Mouse (Mus musculus): Measurements from ENCODE around the gene Bet1l.

The Bet1l gene

GRCm38 (mm10) chr7:140858746-140859145 is 1.4 kb upstream of the Bet1l start:
- DNase-seq (ENCODE audit: low read depth): no peak

- peak; percentile 90 for DNase-seq (ENCODE audit: low read depth)
These were observed 410 bp downstream of the Bet1l start, which contains the start of gene Ric8a for GRCm38 (mm10) chr7:140856785-140857549. TSS of gene Ric8a (plus strand) at chr7:140856957.

GRCm38 (mm10) chr7:140855860-140856784 is 1.3 kb downstream of the Bet1l start, which contains the start of gene Gm45785:
TSS of gene Gm45785 (minus strand) at chr7:140856331.
- peak; percentile 96 for DNase-seq (ENCODE audit: low read depth)

- no peak for DNase-seq (ENCODE audit: low read depth)
These were observed 2.2 kb downstream of the Bet1l start for GRCm38 (mm10) chr7:140855181-140855580.

GRCm38 (mm10) chr7:140854483-140854882 is 2.9 kb downstream of the Bet1l start:
- no peak for DNase-seq (ENCODE audit: low read depth)

GRCm38 (mm10) chr7:140853386-140853785 is 4.0 kb downstream of the Bet1l start:
- DNase-seq (ENCODE audit: low read depth): no peak

GRCm38 (mm10) chr7:140851916-140852315 is 5.5 kb downstream of the Bet1l start:
- DNase-seq (ENCODE audit: low read depth): no peak

- DNase-seq (ENCODE audit: low read depth): no peak
These were observed 8.8 kb downstream of the Bet1l start for GRCm38 (mm10) chr7:140848591-140848990.

GRCm38 (mm10) chr7:140847755-140848580 is 9.4 kb downstream of the Bet1l start, which contains the start of gene Odf3:
TSS of gene Odf3 (plus strand) at chr7:140847805.
- DNase-seq (ENCODE audit: low read depth): no peak

GRCm38 (mm10) chr7:140846676-140847075 is 10.7 kb downstream of the Bet1l start:
- DNase-seq (ENCODE audit: low read depth): peak; percentile 59

GRCm38 (mm10) chr7:140845683-140846082 is 11.7 kb downstream of the Bet1l start:
- DNase-seq (ENCODE audit: low read depth): no peak

GRCm38 (mm10) chr7:140844905-140845665 is 12.3 kb downstream of the Bet1l start, which contains the start of gene Scgb1c1:
TSS of gene Scgb1c1 (plus strand) at chr7:140845547.
- peak; percentile 89 for DNase-seq (ENCODE audit: low read depth)

GRCm38 (mm10) chr7:140843806-140844205 is 13.6 kb downstream of the Bet1l start:
- DNase-seq (ENCODE audit: low read depth): no peak

- peak; percentile 35 for DNase-seq (ENCODE audit: low read depth)
These were observed 16.3 kb downstream of the Bet1l start for GRCm38 (mm10) chr7:140840750-140841735.

GRCm38 (mm10) chr7:140839556-140839955 is 17.8 kb downstream of the Bet1l start:
- DNase-seq (ENCODE audit: low read depth): no peak

GRCm38 (mm10) chr7:140836243-140837115 is 20.9 kb downstream of the Bet1l start:
- no peak for DNase-seq (ENCODE audit: low read depth)

- no peak for DNase-seq (ENCODE audit: low read depth)
These were observed 21.7 kb downstream of the Bet1l start for GRCm38 (mm10) chr7:140835758-140836087.

- no peak for DNase-seq (ENCODE audit: low read depth)
These were observed 22.2 kb downstream of the Bet1l start, which contains the start of gene Urah for GRCm38 (mm10) chr7:140834968-140835757. TSS of gene Urah (plus strand) at chr7:140835018.
